ENCODE assay signal across 11 mouse cellular contexts in the genomic region with DNA sequence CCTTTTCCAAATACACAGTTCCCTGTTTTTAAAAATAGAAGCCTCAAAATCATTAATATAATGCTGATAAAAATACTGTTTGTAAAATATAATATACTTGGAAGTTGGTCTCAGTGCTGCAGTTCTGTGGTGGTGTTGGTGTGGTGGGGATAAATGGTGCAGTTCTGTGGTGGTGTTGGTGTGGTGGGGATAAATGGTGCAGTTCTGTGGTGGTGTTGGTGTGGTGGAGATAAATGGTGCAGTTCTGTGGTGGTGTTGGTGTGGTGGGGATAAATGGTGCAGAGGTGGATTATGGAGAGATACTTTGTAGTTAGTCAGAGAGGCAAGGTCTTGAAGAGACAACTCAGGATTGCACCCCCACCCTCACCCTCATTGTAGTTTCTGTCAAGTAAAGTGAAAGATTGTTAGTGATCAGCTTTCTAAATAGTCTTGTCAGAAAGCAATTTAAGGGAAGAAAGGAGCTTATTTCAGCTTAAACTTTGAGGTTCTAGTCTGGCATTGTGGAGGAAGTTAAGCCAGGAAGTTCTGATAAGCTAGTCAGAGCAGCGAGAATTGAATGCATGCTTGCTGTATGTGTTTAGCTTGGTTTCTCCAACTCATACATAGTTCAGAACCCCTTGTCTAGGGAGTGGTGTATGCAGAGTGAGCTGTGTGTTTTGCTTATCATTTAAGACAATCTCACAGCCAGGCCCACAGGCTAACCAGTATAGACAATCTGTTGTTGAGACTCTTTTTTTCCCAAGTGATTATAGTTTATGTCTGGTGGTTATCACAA.
"Had no signal": no experiment of that assay in that cellular context is flagged by ENCODE, and none has a peak within 500 bp of the region (broad histone marks: within the 10 kb centered on the region; RNA-seq: fewer than 3 reads in every experiment).

No protein-coding gene starts in this region.

- H3K27ac ChIP-seq: layer of hippocampus, adult 2 months; limb, embryonic 13.5 days; liver, embryonic 13.5 days; midbrain, embryonic 12.5 days had no signal

- H3K9ac ChIP-seq: limb, embryonic 13.5 days; liver, embryonic 13.5 days; midbrain, embryonic 12.5 days had no signal

- H3K9me3 ChIP-seq: limb, embryonic 13.5 days; liver, embryonic 13.5 days; midbrain, embryonic 12.5 days had no signal

- H3K27me3 ChIP-seq: limb, embryonic 13.5 days; liver, embryonic 13.5 days; midbrain, embryonic 12.5 days had no signal

- H3K36me3 ChIP-seq: midbrain, embryonic 12.5 days had no signal

- ATAC-seq: intestine, embryonic 16.5 days had no signal

- H3K4me2 ChIP-seq: limb, embryonic 13.5 days; liver, embryonic 13.5 days; midbrain, embryonic 12.5 days had no signal

- H3K4me1 ChIP-seq: limb, embryonic 13.5 days; midbrain, embryonic 12.5 days had no signal

- H3K4me3 ChIP-seq: layer of hippocampus, adult 2 months; limb, embryonic 13.5 days; liver, embryonic 13.5 days; midbrain, embryonic 12.5 days had no signal

- DNase-seq: kidney, adult 2 months; kidney, postnatal 36 days; left cerebral cortex, postnatal 4 days; liver, embryonic 13.5 days; lung, adult 18-20 months; right cerebral cortex, adult 18-20 months; thymus, postnatal 4 days had no signal
